Mouse (Mus musculus): Measurements from ENCODE around the gene Inpp5d. TPM values are rescaled to one million over a fixed set of nuclear protein-coding genes. Genes with fewer than 3 reads are reported as not detected.
A peak's percentile ranks its signal among the peaks of the same experiment; 100 is the strongest.

Gene Inpp5d
- total RNA-seq, 2 experiments from 2014 or later: 3.8 to 4.2 TPM

DNA sequence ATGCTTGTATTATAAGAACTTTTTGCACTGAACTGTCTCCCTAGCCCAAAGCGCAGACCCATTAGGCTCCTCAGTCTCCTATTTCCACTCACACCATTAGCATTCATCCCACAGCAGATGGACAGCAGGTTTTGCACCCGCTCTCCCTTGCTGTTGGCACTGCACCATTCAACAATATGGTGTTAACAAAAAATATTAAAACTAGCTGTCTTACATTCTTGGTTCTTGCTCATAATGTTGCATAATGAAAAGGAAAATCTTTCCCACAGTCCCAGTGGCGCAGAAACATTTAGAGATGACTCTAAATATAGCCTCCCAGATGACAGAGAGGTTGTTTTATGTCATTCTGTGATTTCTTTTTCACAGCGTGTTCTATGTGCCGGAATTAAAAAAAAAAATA lies 113.1 kb downstream of the Inpp5d start:
- no peak for DNase-seq
- no peak for TF ChIP-seq CTCF (IDR thresholded peaks at IDR 0.05)
- intact Hi-C loops (cut with DNase I): no loop called here
- Histone ChIP-seq H3K4me3 (no peak overlapping the region), H3K27ac (peak overlapping the region; percentile 48)

DNA sequence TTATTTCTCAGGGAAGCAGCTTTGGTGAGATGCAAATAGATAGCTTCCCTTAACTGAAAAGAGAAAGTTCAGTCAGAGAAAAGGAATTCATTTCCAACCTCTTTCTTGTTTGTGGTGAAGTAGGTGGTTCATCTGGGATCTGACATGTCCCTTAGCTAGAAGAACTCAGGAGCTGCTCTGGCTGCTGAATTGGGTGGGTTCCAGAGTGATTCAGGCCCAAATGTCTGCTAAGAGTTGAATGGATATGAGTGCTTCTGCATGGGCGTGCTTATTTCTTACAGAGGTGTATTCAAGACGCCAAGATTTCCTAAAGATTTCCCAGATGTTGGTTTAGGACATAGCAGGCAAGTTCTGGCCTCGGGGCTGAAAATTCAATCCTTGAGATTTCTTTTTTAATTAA lies 114.0 kb downstream of the Inpp5d start:
- no peak for DNase-seq
- no peak overlapping the region for H3K4me3 ChIP-seq
- no peak overlapping the region for H3K27ac ChIP-seq
- intact Hi-C loops (cut with DNase I): no loop called here
- TF ChIP-seq CTCF (IDR thresholded peaks at IDR 0.05): no peak

DNA sequence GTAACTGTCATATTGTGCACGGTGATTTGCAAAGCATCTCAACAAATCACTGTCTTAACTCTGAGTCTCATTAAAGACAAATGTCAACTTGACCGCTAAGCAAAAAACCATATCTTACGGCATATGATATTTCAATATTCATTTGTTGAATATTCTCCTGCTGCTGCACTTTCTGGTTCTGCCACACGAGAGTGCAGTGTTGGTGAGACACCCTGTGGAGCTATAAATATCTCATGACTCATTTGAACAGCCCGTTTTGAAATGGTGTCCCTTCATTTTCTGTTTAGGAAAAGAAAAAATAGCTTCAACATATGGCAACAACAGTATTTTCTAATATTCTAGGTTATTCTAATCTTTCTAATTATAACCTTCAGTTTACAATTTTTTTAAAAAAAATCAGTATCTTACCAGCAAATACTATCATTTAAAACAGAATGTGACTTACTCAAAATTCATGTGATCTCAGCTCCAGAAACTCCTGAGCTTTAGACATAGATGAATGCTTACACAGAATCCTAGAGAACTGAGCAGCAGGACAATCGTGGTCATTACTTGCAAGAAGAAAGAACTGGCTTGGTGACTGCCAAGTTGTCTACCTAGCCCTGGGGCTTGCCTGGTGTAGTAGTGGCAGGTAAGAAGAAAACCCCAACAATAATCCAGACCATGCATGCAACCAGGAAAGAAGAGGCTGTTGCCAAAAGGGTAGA lies 120.6 kb downstream of the Inpp5d start:
- intact Hi-C loops (cut with DNase I): no loop called here
- Histone ChIP-seq H3K27ac (peak overlapping the region; percentile 71), H3K4me3 (peak overlapping the region; percentile 46)
- DNase-seq: no peak
- peak; percentile 58 for TF ChIP-seq CTCF (IDR thresholded peaks at IDR 0.05)

GRCm38 (mm10) chr1:87749360-87749973 lies 129.4 kb downstream of the Inpp5d start:
- TF ChIP-seq CTCF (IDR thresholded peaks at IDR 0.05): no peak
- H3K27ac ChIP-seq: no peak overlapping the region
- H3K4me3 ChIP-seq: no peak overlapping the region
- intact Hi-C loops (cut with DNase I): no loop called here
- DNase-seq: no peak

DNA sequence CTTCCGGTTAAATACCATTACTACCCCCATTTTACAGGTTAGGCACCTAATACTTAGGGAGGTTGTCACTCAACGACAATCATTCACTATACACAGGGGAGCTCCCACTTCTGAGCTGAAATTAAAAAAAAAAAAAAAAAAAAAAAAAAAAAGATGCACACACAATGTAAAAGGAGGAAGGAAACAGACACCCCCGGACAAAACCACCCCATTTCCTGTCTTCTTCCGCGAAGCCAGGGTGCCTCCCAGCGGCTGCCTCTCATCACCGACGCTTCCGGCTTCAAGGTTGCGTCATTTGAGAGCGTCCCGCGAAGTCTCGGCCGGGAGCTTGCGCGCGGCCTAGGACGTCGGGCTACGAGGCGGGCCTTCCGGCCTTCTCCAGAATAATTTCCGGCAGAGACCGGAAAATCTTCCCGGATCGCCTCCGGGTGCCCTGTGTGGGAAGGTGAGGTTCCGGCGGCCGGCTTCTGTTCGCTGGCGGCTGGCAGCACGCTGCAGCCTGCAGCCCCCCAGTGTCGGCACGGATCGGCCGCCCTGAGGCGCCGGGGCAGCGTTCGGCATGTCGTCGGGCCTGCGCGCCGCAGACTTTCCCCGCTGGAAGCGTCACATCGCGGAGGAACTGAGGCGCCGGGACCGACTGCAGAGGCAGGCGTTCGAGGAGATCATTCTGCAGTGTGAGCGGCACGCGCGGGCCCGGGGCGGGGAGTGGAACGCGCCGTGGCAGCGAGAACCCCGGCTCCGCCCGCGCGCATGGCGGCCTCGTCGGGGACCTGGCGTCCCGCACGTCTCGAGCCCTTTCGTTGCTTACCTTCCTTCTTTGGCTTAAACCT lies 135.7 kb downstream of the Inpp5d start, which contains the start of gene Atg16l1:
Gene Atg16l1 (plus strand): TSS at position 230 of the 830 bp plus-strand sequence.
- DNase-seq: peak; percentile 96
- TF ChIP-seq CTCF (IDR thresholded peaks at IDR 0.05): peak; percentile 66
- Histone ChIP-seq H3K27ac (peak within 1 kb of the TSS; percentile 96), H3K4me3 (peak within 1 kb of the TSS; percentile 80)
- intact Hi-C loops (cut with DNase I): loop anchor here (10.0 kb wide), 1 partner anchor 311 kb away; no protein-coding TSS in a partner anchor

DNA sequence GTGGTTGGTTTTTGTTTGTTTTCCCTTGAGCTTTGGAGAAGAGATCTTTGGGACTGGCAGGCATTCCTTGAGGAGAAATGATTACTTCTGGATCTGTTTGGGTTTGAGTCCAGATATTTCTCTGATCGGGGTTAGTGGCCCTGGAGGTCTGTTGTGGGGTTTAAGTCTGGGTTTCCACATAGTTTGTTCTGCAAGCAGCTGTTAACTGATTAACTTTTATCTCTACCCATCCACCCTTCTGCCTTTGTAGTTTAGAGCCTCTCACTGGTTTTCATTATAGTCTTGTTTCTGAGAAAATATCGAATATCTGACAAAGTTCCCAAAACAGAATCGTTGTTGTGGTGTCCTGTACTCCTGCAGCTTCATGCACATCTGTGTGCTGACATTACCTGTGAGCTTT lies 143.7 kb downstream of the Inpp5d start:
- H3K27ac ChIP-seq: no peak overlapping the region
- no peak for DNase-seq
- H3K4me3 ChIP-seq: no peak overlapping the region
- TF ChIP-seq CTCF (IDR thresholded peaks at IDR 0.05): no peak
- intact Hi-C loops (cut with DNase I): no loop called here

- intact Hi-C loops (cut with DNase I): loop anchor here (5.0 kb wide), 1 partner anchor 157 kb away; no protein-coding TSS in a partner anchor
- H3K4me3 ChIP-seq: no peak overlapping the region
- H3K27ac ChIP-seq: no peak overlapping the region
- no peak for TF ChIP-seq CTCF (IDR thresholded peaks at IDR 0.05)
- no peak for DNase-seq
These were observed 145.6 kb downstream of the Inpp5d start for GRCm38 (mm10) chr1:87765741-87766140.

- Histone ChIP-seq H3K27ac (no peak overlapping the region), H3K4me3 (no peak overlapping the region)
- TF ChIP-seq CTCF (IDR thresholded peaks at IDR 0.05): peak; percentile 73
- DNase-seq: no peak
- intact Hi-C loops (cut with DNase I): loop anchor here (5.0 kb wide), 1 partner anchor 156 kb away; no protein-coding TSS in a partner anchor
These were observed 146.1 kb downstream of the Inpp5d start for GRCm38 (mm10) chr1:87766233-87766632.

DNA sequence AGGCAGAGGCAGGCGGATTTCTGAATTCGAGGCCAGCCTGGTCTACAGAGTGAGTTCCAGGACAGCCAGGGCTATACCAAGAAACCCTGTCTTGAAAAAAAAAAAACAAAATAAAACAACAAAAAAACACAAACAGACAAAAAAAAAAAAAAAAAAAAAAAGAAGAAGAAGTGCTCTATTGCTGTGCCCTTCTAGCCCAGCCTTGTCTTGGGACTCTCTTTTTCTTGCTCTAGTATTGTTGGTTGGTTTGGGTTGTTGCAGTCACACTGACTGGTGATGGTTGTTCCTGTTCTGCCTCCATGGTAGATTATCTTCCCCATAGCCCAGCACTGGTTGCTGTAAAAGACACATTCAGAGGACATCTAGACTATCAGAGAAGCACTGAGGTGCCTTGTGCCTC lies 149.2 kb downstream of the Inpp5d start:
- Histone ChIP-seq H3K27ac (no peak overlapping the region), H3K4me3 (no peak overlapping the region)
- intact Hi-C loops (cut with DNase I): loop anchor here (5.0 kb wide), 1 partner anchor 153 kb away; no protein-coding TSS in a partner anchor
- no peak for DNase-seq
- no peak for TF ChIP-seq CTCF (IDR thresholded peaks at IDR 0.05)

Other genes with a start within 250 kb of the Inpp5d start
- under 1 TPM in 1 of 2 experiments, not detected in 1; 0.25 TPM for gene Kcnj13, start 225.6 kb upstream of the Inpp5d start, total RNA-seq (2021)
- not detected for gene Snorc, start 150.0 kb upstream of the Inpp5d start, total RNA-seq (2021)
- 10 to 100 TPM in 1 of 2 experiments, 1 to 10 TPM in 1; 8.9 to 11.7 TPM for gene Neu2, start 110.4 kb upstream of the Inpp5d start, total RNA-seq (2021)
- gene Ngef, start 46.4 kb upstream of the Inpp5d start, total RNA-seq (2021): under 1 TPM; 0.08 to 0.17 TPM
- 10 to 100 TPM; 16.3 to 18.7 TPM for gene Atg16l1, start 135.6 kb downstream of the Inpp5d start, total RNA-seq (2021)
- gene Sag, start 183.4 kb downstream of the Inpp5d start, total RNA-seq (2021): under 1 TPM; 0.17 to 0.23 TPM
- 10 to 100 TPM; 31.3 to 32.9 TPM for gene Dgkd, start 233.0 kb downstream of the Inpp5d start, total RNA-seq (2021)